Mouse (Mus musculus) neural tube, embryonic 15.5 days (tissue): ENCODE data around the gene Adgrl2. TPM values are rescaled to one million over a fixed set of nuclear protein-coding genes. Genes with fewer than 3 reads are reported as not detected.

Source experiments
- ATAC-seq: fragments of 200-750 bp; cut with Nextera tagmentation; 2 replicates; pipeline ENCODE4 v1.8.0; 2017; ENCODE audit warnings: mild to moderate bottlenecking, moderate TSS enrichment, moderate library complexity; ENCODE audit not compliant: low FRiP score
- H3K27ac ChIP-seq: fragments of 300-500 bp; sonication (generic); replicated peaks from 2 replicates; pipeline ENCODE4 v1.5.1; 2015; ENCODE audit warnings: mild to moderate bottlenecking, inconsistent platforms
- H3K27me3 ChIP-seq: fragments of 300-500 bp; sonication (generic); replicated peaks from 2 replicates; pipeline ENCODE4 v1.6.1; 2015; ENCODE audit warnings: inconsistent platforms
- H3K36me3 ChIP-seq: fragments of 300-500 bp; sonication (generic); 2 replicates; pipeline ENCODE4 v1.6.1; 2015; ENCODE audit warnings: inconsistent platforms
- H3K4me1 ChIP-seq: fragments of 300-500 bp; sonication (generic); 2 replicates; pipeline ENCODE4 v1.6.1; 2015; ENCODE audit warnings: inconsistent platforms
- H3K4me2 ChIP-seq: fragments of 300-500 bp; sonication (generic); 2 replicates; pipeline ENCODE4 v1.6.1; 2015; ENCODE audit warnings: inconsistent platforms, mild to moderate bottlenecking, moderate library complexity
- H3K4me3 ChIP-seq: fragments of 300-500 bp; sonication (generic); replicated peaks from 2 replicates; pipeline ENCODE4 v1.5.1; 2015; ENCODE audit warnings: mild to moderate bottlenecking, inconsistent platforms
- H3K9ac ChIP-seq: fragments of 300-500 bp; sonication (generic); replicated peaks from 2 replicates; pipeline ENCODE4 v1.6.1; 2015; ENCODE audit warnings: mild to moderate bottlenecking, inconsistent platforms
- H3K9me3 ChIP-seq: fragments of 300-500 bp; sonication (generic); replicated peaks from 2 replicates; pipeline ENCODE4 v1.6.1; 2016; ENCODE audit warnings: inconsistent platforms
- WGBS: fragments of 180-500 bp; shearing (Covaris S2); methylation state at CpG from one replicate; pipeline ENCODE4 v1.1.7; 2015; ENCODE audit warnings: mixed read lengths; 5-methylcytosine and 5-hydroxymethylcytosine counted together
- polyA plus RNA-seq: library from polyadenylated mRNA; unstranded; fragments of >200 nt; fragmentation: Nextera tagmentation; extraction: Ambion mirVana; gene quantifications from 2 replicates; pipeline ENCODE4 v1.2.1, GENCODE M21; 2015

Gene Adgrl2
- polyA plus RNA-seq, 1 experiment from 2014 or later: 171 TPM

DNA sequence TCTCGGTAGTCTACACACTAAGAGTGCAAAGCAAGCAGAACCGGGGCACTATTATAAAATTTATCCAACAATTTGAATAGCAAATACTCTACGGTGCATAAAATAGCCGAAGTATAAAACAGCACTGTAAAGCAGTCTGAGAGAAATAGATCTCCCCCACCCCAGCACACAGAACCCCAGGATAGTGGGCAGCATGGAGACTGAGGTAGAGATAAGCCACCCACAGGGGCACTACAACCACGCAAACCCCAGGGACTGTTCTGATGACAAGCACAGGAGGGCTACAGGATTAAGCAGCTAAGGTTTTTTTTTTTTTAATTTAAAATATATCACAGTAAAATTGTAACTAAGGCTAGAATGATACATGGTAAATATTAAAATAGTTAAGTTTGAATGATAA, 123.7 kb downstream of the Adgrl2 start:
- WGBS: 81% methylated on average over 5 of the region's 5 CpGs
- Histone ChIP-seq H3K27me3 (no peaks in the 10 kb centered on the region), H3K9ac (no peak overlapping the region), H3K4me2 (no peak overlapping the region), H3K36me3 (no peaks in the 10 kb centered on the region), H3K9me3 (no peaks in the 10 kb centered on the region), H3K27ac (no peak overlapping the region), H3K4me3 (no peak overlapping the region), H3K4me1 (peaks cover 25% of the 10 kb centered on the region)
- ATAC-seq: no peak

DNA sequence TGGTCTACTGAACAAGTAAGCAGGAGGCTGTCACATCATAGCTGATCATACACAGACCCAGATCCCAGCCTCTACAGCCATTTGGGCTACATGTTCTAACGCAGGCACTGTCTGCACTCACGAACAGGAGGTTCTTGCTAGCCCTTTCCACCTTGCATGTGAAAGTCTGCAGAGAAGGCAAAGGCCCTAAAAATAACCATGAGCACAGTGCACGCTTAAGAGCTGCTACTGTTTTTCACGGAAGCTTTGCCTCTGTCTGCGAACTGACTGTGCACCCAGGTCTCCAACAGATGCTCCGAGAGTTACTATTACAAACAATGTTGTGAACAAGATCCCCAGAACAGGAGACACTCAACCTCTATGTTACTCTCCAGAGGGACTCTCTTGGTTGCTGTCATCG, 124.3 kb downstream of the Adgrl2 start:
- Histone ChIP-seq H3K4me2 (no peak overlapping the region), H3K4me3 (no peak overlapping the region), H3K27ac (no peak overlapping the region), H3K9me3 (no peaks in the 10 kb centered on the region), H3K36me3 (no peaks in the 10 kb centered on the region), H3K27me3 (no peaks in the 10 kb centered on the region), H3K9ac (no peak overlapping the region), H3K4me1 (peaks cover 28% of the 10 kb centered on the region)
- ATAC-seq: no peak
- WGBS: 90% methylated on average over 7 of the region's 7 CpGs

DNA sequence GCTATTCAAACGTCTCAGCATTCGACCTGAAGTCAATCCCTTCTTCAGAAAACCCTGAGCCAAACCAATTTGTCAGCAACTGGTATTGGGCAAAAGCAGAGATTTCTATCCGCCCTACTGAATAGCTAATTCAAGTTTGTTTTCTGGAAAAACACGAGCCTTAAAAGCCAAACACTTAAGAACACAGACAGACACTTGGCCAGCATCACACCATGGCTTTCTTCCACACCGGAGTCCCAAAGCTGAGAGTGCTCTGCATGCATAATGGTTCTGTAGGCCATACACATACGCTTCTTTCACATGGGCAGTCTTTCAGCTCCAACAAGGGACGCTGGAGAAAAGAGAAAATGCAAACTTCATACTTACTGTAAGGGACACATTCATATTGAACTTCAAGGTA, 125.1 kb downstream of the Adgrl2 start:
- ATAC-seq: no peak
- H3K27ac ChIP-seq: no peak overlapping the region
- H3K36me3 ChIP-seq: no peaks in the 10 kb centered on the region
- WGBS: 66% methylated on average over 7 of the region's 7 CpGs
- H3K27me3 ChIP-seq: no peaks in the 10 kb centered on the region
- no peak overlapping the region for H3K4me2 ChIP-seq
- H3K9ac ChIP-seq: no peak overlapping the region
- H3K4me3 ChIP-seq: no peak overlapping the region
- H3K9me3 ChIP-seq: no peaks in the 10 kb centered on the region
- H3K4me1 ChIP-seq: peaks cover 28% of the 10 kb centered on the region

DNA sequence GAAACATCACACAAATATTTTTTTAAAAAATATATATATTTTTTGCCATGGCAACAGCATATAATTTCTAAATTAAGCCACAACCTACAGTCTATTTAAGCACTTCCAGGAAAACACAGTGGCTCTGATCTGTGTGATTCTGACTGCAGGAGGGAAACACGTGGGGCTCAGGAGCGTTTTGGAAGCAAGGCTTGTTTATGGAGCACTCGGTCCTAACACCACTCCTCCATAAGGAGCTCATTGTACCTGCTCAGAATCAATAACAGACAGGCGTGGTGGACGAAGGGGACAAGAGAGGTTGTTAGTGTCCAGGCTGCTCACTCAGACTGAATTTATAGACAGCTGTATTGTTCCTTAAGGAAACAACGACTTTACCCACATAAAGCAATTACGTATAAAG, 128.5 kb downstream of the Adgrl2 start:
- Histone ChIP-seq H3K4me1 (peaks cover 18% of the 10 kb centered on the region), H3K9ac (no peak overlapping the region), H3K36me3 (peaks cover 12% of the 10 kb centered on the region), H3K9me3 (no peaks in the 10 kb centered on the region), H3K4me2 (peak overlapping the region; percentile 33), H3K27me3 (no peaks in the 10 kb centered on the region), H3K4me3 (no peak overlapping the region), H3K27ac (no peak overlapping the region)
- WGBS: 17% methylated on average over 7 of the region's 7 CpGs
- ATAC-seq: peak; percentile 43; the same call in 1 of the 2 replicates

DNA sequence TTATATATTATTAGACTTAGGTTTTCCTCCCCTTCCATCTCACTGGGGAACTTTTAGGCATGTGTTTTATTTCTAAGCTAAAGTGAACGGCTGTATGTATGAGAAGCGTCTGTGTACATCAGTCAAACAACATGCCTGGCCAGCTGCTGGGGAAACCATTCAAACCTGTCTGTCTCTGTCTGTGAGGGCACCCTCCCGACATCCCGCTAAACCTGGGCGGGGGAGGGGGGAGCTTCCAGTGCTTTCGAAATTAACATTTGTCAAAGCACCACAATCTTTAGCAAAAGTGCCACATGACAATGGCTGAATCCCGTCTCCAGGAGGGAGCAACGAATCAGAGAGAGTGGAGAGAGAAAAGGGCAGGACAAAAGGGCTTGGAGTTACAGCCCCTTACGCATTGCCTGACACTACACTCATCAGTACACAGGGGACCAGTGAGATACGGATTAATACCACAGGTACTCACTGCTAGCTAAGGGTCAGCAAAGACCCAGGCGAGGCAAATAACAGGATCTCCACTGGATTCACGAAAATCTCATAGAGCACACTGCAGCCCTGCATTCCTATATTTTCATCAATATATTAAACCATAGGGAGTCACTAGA, 135.9 kb downstream of the Adgrl2 start:
- Histone ChIP-seq H3K27me3 (no peaks in the 10 kb centered on the region), H3K27ac (no peak overlapping the region), H3K4me2 (peak overlapping the region; percentile 48), H3K4me1 (peaks cover 23% of the 10 kb centered on the region), H3K9me3 (no peaks in the 10 kb centered on the region), H3K9ac (0 out of 2 replicates have a peak overlapping the region, but pooled peaks have one; percentile 2), H3K36me3 (peaks cover 23% of the 10 kb centered on the region), H3K4me3 (no peak overlapping the region; the same call in 1 of the 2 replicates)
- 11% methylated on average over 12 of the region's 12 CpGs for WGBS
- ATAC-seq: no peak

DNA sequence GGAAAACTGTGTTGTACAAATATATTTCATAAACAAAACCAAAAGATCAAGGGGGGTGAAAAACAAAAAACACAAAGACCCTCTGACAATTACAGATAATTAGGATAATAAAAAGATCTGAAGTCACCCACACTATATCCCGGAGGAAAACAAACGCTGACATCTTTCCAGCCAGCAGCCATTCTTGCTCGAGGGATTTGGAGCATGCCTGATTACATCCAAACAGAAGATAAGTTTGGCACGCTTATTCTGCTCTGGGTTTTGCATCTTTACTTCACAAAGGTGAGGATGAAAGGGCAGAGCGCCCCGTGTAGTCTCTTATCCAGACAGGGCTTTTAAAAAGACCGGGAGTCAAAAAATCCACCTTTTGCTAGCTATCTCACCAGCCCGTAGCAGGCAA, 137.0 kb downstream of the Adgrl2 start:
- Histone ChIP-seq H3K4me3 (no peak overlapping the region), H3K36me3 (peaks cover 15% of the 10 kb centered on the region), H3K27me3 (no peaks in the 10 kb centered on the region), H3K27ac (0 out of 2 replicates have a peak overlapping the region, but pooled peaks have one; percentile 10), H3K4me2 (peak overlapping the region; percentile 17), H3K9ac (no peak overlapping the region), H3K4me1 (peaks cover 23% of the 10 kb centered on the region), H3K9me3 (no peaks in the 10 kb centered on the region)
- WGBS: 10% methylated on average over 8 of the region's 8 CpGs
- no peak for ATAC-seq

DNA sequence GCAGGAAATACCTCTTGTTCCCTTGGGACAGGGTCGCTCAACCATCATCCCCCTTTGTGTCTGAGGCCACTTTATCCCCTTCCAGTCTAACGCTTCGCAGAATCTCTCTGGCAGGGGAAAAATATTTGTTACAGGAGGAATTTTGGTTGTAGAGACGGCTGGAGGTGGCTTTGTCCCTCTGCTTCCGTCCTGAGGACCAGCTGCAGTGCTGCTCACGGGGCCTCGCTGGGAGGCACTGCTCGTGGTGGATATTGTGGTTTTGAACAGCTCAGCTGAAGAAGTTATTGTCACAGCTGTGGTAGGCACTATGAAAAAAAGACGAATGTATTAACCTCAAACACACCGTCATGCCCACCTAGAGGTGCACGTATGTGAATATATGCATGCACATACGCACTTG, 137.8 kb downstream of the Adgrl2 start:
- Histone ChIP-seq H3K4me1 (peaks cover 23% of the 10 kb centered on the region), H3K9ac (no peak overlapping the region), H3K27ac (no peak overlapping the region), H3K27me3 (no peaks in the 10 kb centered on the region), H3K9me3 (no peaks in the 10 kb centered on the region), H3K36me3 (peaks cover 11% of the 10 kb centered on the region), H3K4me2 (no peak overlapping the region), H3K4me3 (no peak overlapping the region)
- WGBS: 32% methylated on average over 12 of the region's 12 CpGs
- ATAC-seq: no peak

DNA sequence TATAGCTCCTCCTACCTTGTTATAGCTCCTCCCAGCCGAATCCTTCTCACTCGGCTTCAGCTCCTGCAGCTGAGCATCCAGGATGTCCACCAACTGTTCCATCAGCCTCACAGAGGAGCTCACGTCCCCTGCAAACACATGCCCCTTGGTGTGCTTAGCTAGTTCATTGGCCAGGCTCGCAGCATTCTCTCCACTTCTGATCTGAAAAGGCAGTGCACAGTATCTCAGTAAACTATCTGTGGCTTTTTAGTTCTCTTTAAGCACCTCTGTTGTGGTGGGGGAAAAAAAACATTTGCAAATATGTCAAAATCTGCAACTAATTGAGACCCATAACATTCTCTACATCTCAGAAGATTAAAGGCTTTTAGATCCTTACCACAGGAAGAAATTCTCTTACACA, 139.5 kb downstream of the Adgrl2 start:
- Histone ChIP-seq H3K9ac (no peak overlapping the region), H3K36me3 (peaks cover 23% of the 10 kb centered on the region)

DNA sequence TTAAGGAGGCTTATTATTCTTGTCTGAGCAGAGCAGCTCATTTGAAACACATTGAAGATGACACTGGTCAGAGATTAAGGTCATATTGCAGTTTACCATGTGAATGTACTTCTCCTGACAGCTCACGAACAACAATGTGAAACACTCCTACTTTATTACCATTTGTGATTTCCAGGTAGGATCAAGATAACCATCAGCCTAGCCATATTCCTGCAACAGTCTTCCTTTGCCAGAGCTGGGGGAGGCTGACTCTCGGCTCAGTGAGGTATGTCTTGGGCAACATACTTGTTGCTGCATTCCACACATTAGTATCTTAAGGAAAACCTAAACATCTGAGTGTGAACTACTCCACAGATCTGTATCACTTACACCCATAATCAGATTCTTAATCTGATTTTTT, 142.0 kb downstream of the Adgrl2 start:
- WGBS: 93% methylated on average over 2 of the region's 2 CpGs
- Histone ChIP-seq H3K27me3 (no peaks in the 10 kb centered on the region), H3K9me3 (no peaks in the 10 kb centered on the region), H3K4me2 (no peak overlapping the region), H3K27ac (no peak overlapping the region), H3K9ac (no peak overlapping the region), H3K4me3 (no peak overlapping the region), H3K4me1 (peaks cover 10% of the 10 kb centered on the region), H3K36me3 (peaks cover 29% of the 10 kb centered on the region)
- no peak for ATAC-seq

More for the DNA sequence above, 139.5 kb downstream of the Adgrl2 start:
- H3K9me3 ChIP-seq: no peaks in the 10 kb centered on the region
- no peak overlapping the region for H3K4me2 ChIP-seq
- H3K27ac ChIP-seq: no peak overlapping the region
- no peak for ATAC-seq
- no peak overlapping the region for H3K4me3 ChIP-seq
- 92% methylated on average over 4 of the region's 4 CpGs for WGBS
- peaks cover 23% of the 10 kb centered on the region for H3K4me1 ChIP-seq
- H3K27me3 ChIP-seq: no peaks in the 10 kb centered on the region

DNA sequence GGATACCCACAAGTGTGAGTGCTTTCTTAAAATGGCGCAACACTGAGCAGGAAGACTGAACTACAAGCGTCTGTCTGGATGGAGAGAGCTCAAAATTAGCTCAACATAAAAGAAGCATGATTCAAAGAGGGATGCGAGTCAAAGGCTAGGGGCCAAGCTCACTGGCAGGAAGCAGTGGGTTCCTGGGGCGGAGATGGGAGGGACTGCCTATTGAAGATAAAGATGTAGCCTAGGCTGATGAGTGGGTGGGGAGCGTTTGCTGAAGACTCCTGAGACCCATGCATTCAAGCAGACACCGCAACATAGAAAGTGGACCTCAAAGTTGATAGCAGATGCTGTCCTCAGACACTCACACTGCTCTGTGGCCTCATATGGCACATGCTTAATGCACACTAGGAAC, 146.2 kb downstream of the Adgrl2 start:
- Histone ChIP-seq H3K9me3 (no peaks in the 10 kb centered on the region), H3K27ac (no peak overlapping the region), H3K36me3 (peaks cover 18% of the 10 kb centered on the region), H3K4me1 (peaks cover 5% of the 10 kb centered on the region; the same call in 1 of the 2 replicates), H3K9ac (no peak overlapping the region), H3K4me3 (no peak overlapping the region), H3K27me3 (no peaks in the 10 kb centered on the region), H3K4me2 (no peak overlapping the region)
- no peak for ATAC-seq
- WGBS: 82% methylated on average over 6 of the region's 6 CpGs

DNA sequence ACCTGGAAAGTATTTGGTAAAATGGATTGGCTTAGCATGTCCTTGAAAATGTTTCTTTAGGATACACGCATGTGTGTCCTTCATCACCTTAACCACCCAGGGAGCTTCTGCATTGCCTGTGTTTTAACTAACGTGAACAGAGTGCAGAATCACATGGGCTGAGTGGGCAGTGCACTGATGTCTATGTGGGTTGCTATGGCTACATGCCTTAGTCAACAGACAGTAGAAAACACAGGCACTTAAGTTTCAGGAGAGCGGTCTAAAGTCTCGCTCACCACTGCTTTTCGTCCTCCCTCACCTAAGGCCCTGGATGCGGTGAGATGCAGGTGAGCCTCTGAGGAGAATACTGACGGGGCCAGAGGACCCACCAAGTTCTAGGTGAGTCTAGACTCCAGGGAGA, 147.8 kb downstream of the Adgrl2 start:
- Histone ChIP-seq H3K9me3 (no peaks in the 10 kb centered on the region), H3K4me2 (no peak overlapping the region), H3K4me1 (peaks cover 18% of the 10 kb centered on the region), H3K27me3 (no peaks in the 10 kb centered on the region), H3K4me3 (no peak overlapping the region), H3K27ac (no peak overlapping the region), H3K36me3 (peaks cover 22% of the 10 kb centered on the region), H3K9ac (no peak overlapping the region)
- WGBS: 69% methylated on average over 7 of the region's 7 CpGs
- ATAC-seq: no peak

DNA sequence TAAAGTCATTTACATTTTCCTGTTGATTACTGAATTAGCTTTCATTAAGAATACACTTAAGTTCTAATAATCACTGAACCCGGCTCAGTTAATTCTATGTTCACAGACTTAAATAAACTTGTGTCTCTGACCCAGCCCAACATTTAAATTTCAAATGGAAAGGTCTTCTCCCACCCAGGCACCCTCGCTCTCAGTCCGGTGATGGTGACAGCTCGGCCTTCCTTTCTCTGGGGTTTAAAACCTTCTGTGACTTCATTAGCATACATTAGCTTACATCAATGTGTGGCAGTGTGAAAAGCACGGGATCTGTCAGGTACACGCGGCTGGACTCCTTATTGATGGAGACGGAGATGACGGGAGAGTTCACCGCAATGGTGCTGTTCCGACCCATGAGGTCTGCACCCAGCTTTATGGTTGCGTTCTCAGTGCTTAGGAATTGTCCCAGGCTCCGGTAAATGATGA, 151.5 kb downstream of the Adgrl2 start:
- H3K4me2 ChIP-seq: no peak overlapping the region
- H3K9ac ChIP-seq: no peak overlapping the region
- no peaks in the 10 kb centered on the region for H3K9me3 ChIP-seq
- no peaks in the 10 kb centered on the region for H3K27me3 ChIP-seq
- H3K4me1 ChIP-seq: peaks cover 21% of the 10 kb centered on the region
- peak overlapping the region; percentile 58 for H3K27ac ChIP-seq
- no peak overlapping the region for H3K4me3 ChIP-seq
- H3K36me3 ChIP-seq: peaks cover 33% of the 10 kb centered on the region
- 0 out of 2 replicates have a peak, but pooled peaks have one; percentile 14 for ATAC-seq
- WGBS: 37% methylated on average over 13 of the region's 13 CpGs
